In genomic region chr16:44254698-44255097, GRCm38 (mm10) we compare ENCODE assay signal across 8 mouse cellular contexts.
DNase-seq lines count a peak whose midpoint lies in the region; ATAC-seq lines count a peak whose summit lies in the region.

No protein-coding gene starts in this region.

- no peak for DNase-seq in frontal cortex, postnatal 14 days (ENCODE audit: low spot score in 2 of 2)
- DNase-seq in testis, postnatal 10 days (ENCODE audit: low spot score), result peak; percentile 56
- no peak for DNase-seq in testis, postnatal 14 days (ENCODE audit: low spot score)
- DNase-seq in heart, postnatal 36 days, result peak; percentile 57 to 58
- peak; percentile 62 to 66 for DNase-seq in right cerebral cortex, adult 2 months (ENCODE audit: low spot score in 2 of 2)
- DNase-seq in urinary bladder, adult 18-20 months (ENCODE audit: low spot score in 2 of 2), result no peak
- no peak for DNase-seq in adrenal gland, postnatal 4 days (ENCODE audit: low spot score in 2 of 2)

- ATAC-seq in frontal cortex, adult (ENCODE audit: low TSS enrichment), result peak; percentile 64

- intact Hi-C loops in heart, postnatal 36 days (cut with DNase I), result no loop called here

Comparison
In these comparisons a context has a peak if more than half of its experiments do, and no peak if none do; other contexts are left out.
1. DNase-seq: peak in testis, postnatal 10 days (single experiment), heart, postnatal 36 days (2 of 2) and right cerebral cortex, adult 2 months (2 of 2); none in frontal cortex, postnatal 14 days (0 of 2), testis, postnatal 14 days (single experiment), urinary bladder, adult 18-20 months (0 of 2) and adrenal gland, postnatal 4 days (0 of 2).